Mouse (Mus musculus): ENCODE data around the gene Masp1. TPM values are rescaled to one million over a fixed set of nuclear protein-coding genes. Genes with fewer than 3 reads are reported as not detected.

Gene Masp1
- 37.5 and 44.7 TPM in 2 replicates for polyA plus RNA-seq (2015; fragmentation: Nextera tagmentation; extraction: Ambion mirVana)

DNA sequence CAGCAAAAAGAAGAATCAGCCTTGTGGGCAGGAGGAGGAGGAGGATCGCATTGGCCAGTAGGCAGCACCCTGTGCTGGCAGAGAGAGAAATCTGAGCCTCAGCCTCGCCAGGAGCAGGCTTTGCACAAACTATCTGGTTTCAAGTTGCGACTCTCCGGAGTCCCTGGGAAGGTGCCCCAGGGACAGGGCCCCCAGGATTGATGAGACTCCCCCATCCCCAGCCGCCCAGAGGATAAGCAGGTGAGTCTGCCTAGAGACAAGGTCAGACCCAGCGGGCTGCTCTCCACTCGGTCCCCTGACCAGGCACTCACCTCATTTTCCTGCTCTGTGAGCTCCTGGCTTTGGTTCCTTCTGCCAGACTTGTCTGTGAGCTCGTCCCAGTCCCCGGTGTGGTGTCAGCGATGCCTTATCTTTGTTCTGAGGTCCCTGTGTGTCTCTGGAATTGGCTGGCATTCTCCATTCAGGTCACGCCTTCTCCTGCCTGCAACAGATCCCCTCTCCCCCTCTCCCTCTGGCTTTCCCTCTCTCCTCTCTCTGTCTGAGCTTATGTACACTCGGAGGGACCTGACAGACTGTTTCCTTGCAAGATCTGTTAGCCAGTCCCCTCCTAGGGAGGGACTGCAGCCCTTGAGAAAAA lies at the start of gene Masp1, which contains the start of gene Rtp4:
Gene Masp1, minus strand, starts transcription at position 581 of the 637 bp plus-strand sequence.
Gene Rtp4, plus strand, starts transcription at position 57 of the 637 bp plus-strand sequence.
- Histone ChIP-seq H3K9me3 (no peaks in the 10 kb centered on the region), H3K36me3 (no peaks in the 10 kb centered on the region), H3K27me3 (no peaks in the 10 kb centered on the region), H3K4me2 (replicated peaks) (peak within 1 kb of the TSS; percentile 70), H3K9ac (replicated peaks) (peak within 1 kb of the TSS; percentile 79), H3K4me1 (replicated peaks) (peaks cover 79% of the 10 kb centered on the region), H3K27ac (peak within 1 kb of the TSS; percentile 92), H3K4me3 (replicated peaks) (peak within 1 kb of the TSS; percentile 53)
- under 1% methylated on average over 12 of the region's 12 CpGs for WGBS
- ATAC-seq: peak; percentile 89

DNA sequence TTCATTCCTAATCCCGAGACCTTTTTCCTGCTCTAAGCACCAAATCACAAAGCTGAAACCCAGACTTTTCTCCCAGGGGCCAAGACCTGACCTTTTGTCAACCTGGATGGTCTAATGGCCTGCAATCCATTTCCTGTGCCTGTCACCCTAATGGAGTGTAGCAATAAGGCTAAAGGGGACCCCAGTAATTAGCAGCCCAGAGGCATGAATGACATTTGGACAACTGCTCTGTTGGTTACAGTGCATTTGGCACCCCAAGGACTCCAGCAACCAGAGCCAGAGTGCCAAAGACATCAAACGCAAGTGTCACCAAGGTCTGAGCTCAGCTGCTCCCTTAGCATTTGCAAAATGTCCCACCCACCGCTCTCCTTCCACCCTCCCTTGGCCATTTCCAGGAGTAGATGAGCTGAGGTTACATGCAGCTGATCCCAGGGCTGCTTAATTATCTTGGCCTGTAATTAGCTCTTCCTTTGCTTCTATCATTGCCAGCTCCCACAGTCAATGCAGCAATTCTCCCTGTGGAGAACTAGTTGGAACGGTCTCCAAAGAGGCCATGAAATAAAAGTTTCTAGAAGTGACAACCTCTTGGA lies 47.8 kb upstream of the Masp1 start:
- Histone ChIP-seq H3K4me1 (replicated peaks) (no peaks in the 10 kb centered on the region), H3K9ac (replicated peaks) (no peak overlapping the region), H3K4me3 (replicated peaks) (no peak overlapping the region), H3K9me3 (no peaks in the 10 kb centered on the region), H3K27me3 (no peaks in the 10 kb centered on the region), H3K27ac (no peak overlapping the region), H3K36me3 (no peaks in the 10 kb centered on the region), H3K4me2 (replicated peaks) (no peak overlapping the region)
- ATAC-seq: no peak
- WGBS: 81% methylated on average over 4 of the region's 4 CpGs

- no peaks in the 10 kb centered on the region for H3K4me1 ChIP-seq (replicated peaks)
- H3K36me3 ChIP-seq: no peaks in the 10 kb centered on the region
- no peak overlapping the region for H3K27ac ChIP-seq
- H3K4me3 ChIP-seq (replicated peaks): no peak overlapping the region
- H3K9ac ChIP-seq (replicated peaks): no peak overlapping the region
- no peaks in the 10 kb centered on the region for H3K9me3 ChIP-seq
- H3K4me2 ChIP-seq (replicated peaks): no peak overlapping the region
- H3K27me3 ChIP-seq: no peaks in the 10 kb centered on the region
- ATAC-seq: no peak
- WGBS: 91% methylated on average over 2 of the region's 2 CpGs
Observed at GRCm38 (mm10) chr16:23557669-23558068, 37.1 kb upstream of the Masp1 start.

DNA sequence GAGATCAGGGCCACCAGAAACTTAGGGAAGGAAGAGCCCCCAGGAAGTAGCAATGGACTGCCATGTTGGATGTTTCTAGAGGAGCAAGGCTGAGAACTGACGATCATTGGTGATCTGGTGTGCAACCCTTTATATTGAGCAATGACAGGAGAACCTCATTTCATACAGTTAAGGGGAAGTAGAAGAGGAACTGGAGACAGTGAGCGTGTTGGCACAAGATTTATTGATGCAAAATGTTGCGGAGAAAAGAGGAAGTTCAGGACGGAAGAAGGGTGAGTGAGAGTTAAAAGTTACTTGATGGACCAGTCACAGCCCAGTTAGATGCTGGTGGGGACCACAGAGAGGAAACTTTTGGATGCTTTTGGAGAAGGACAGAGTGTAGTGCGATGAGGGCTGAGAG lies 36.6 kb upstream of the Masp1 start:
- H3K27me3 ChIP-seq: no peaks in the 10 kb centered on the region
- no peak overlapping the region for H3K4me3 ChIP-seq (replicated peaks)
- WGBS: 91% methylated on average over 5 of the region's 5 CpGs
- no peak overlapping the region for H3K4me2 ChIP-seq (replicated peaks)
- no peaks in the 10 kb centered on the region for H3K36me3 ChIP-seq
- no peaks in the 10 kb centered on the region for H3K9me3 ChIP-seq
- H3K4me1 ChIP-seq (replicated peaks): no peaks in the 10 kb centered on the region
- no peak overlapping the region for H3K9ac ChIP-seq (replicated peaks)
- ATAC-seq: no peak
- H3K27ac ChIP-seq: no peak overlapping the region

GRCm38 (mm10) chr16:23554673-23555072 lies 34.1 kb upstream of the Masp1 start:
- Histone ChIP-seq H3K27me3 (no peaks in the 10 kb centered on the region), H3K36me3 (no peaks in the 10 kb centered on the region), H3K9ac (replicated peaks) (no peak overlapping the region), H3K4me2 (replicated peaks) (no peak overlapping the region), H3K4me1 (replicated peaks) (0 out of 2 replicates have a peak, but pooled peaks cover 3% of the 10 kb centered on the region), H3K4me3 (replicated peaks) (no peak overlapping the region), H3K27ac (no peak overlapping the region), H3K9me3 (no peaks in the 10 kb centered on the region)
- ATAC-seq: no peak
- WGBS: 87% methylated on average over 5 of the region's 5 CpGs

GRCm38 (mm10) chr16:23550981-23551582 lies 30.5 kb upstream of the Masp1 start:
- Histone ChIP-seq H3K9ac (replicated peaks) (no peak overlapping the region), H3K9me3 (no peaks in the 10 kb centered on the region), H3K4me2 (replicated peaks) (no peak overlapping the region), H3K4me1 (replicated peaks) (0 out of 2 replicates have a peak, but pooled peaks cover 3% of the 10 kb centered on the region), H3K36me3 (no peaks in the 10 kb centered on the region), H3K4me3 (replicated peaks) (no peak overlapping the region), H3K27me3 (no peaks in the 10 kb centered on the region), H3K27ac (no peak overlapping the region)
- ATAC-seq: peak; percentile 59
- WGBS: 82% methylated on average over 18 of the region's 18 CpGs

- no peak overlapping the region for H3K9ac ChIP-seq (replicated peaks)
- H3K4me3 ChIP-seq (replicated peaks): no peak overlapping the region
- H3K27ac ChIP-seq: no peak overlapping the region
- peak; percentile 76 for ATAC-seq
- H3K9me3 ChIP-seq: no peaks in the 10 kb centered on the region
- H3K4me2 ChIP-seq (replicated peaks): no peak overlapping the region
- H3K27me3 ChIP-seq: no peaks in the 10 kb centered on the region
- WGBS: 42% methylated on average over 8 of the region's 8 CpGs
- H3K36me3 ChIP-seq: no peaks in the 10 kb centered on the region
- H3K4me1 ChIP-seq (replicated peaks): 0 out of 2 replicates have a peak, but pooled peaks cover 3% of the 10 kb centered on the region
Observed at GRCm38 (mm10) chr16:23550346-23550980, 29.8 kb upstream of the Masp1 start.

GRCm38 (mm10) chr16:23547783-23548182 lies 27.2 kb upstream of the Masp1 start:
- H3K4me2 ChIP-seq (replicated peaks): no peak overlapping the region
- no peak overlapping the region for H3K27ac ChIP-seq
- 90% methylated on average over 4 of the region's 4 CpGs for WGBS
- no peaks in the 10 kb centered on the region for H3K9me3 ChIP-seq
- H3K4me3 ChIP-seq (replicated peaks): no peak overlapping the region
- no peaks in the 10 kb centered on the region for H3K27me3 ChIP-seq
- ATAC-seq: no peak
- H3K36me3 ChIP-seq: no peaks in the 10 kb centered on the region
- no peak overlapping the region for H3K9ac ChIP-seq (replicated peaks)
- 0 out of 2 replicates have a peak, but pooled peaks cover 3% of the 10 kb centered on the region for H3K4me1 ChIP-seq (replicated peaks)

GRCm38 (mm10) chr16:23544361-23544760 lies 23.7 kb upstream of the Masp1 start:
- Histone ChIP-seq H3K4me1 (replicated peaks) (no peaks in the 10 kb centered on the region), H3K9ac (replicated peaks) (no peak overlapping the region), H3K9me3 (no peaks in the 10 kb centered on the region), H3K27me3 (no peaks in the 10 kb centered on the region), H3K4me3 (replicated peaks) (no peak overlapping the region), H3K27ac (no peak overlapping the region), H3K36me3 (no peaks in the 10 kb centered on the region), H3K4me2 (replicated peaks) (no peak overlapping the region)
- WGBS: 69% methylated on average over 7 of the region's 7 CpGs
- ATAC-seq: no peak

DNA sequence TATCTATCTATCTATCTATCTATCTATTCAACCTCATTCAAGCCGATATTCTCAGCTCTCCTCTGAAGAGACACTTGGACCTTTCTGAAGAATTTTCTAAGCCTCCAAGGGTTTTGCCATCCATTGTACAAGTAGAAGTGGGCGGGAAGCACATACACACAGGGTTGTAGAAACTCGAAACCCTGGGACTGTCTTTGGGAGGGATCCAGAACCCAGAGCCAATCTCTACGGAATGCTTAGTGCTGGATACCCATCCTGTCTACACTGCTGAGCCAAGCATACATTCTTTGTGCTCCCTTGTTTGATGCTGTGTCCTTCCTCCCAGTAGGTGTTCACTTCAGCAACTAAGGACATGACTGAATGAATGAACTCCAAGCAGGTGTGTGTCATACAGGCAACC lies 22.3 kb upstream of the Masp1 start:
- no peaks in the 10 kb centered on the region for H3K36me3 ChIP-seq
- H3K4me3 ChIP-seq (replicated peaks): no peak overlapping the region
- no peak overlapping the region for H3K27ac ChIP-seq
- H3K27me3 ChIP-seq: no peaks in the 10 kb centered on the region
- no peak overlapping the region for H3K9ac ChIP-seq (replicated peaks)
- H3K4me1 ChIP-seq (replicated peaks): no peaks in the 10 kb centered on the region
- ATAC-seq: no peak
- H3K4me2 ChIP-seq (replicated peaks): no peak overlapping the region
- 80% methylated on average over 4 of the region's 4 CpGs for WGBS
- H3K9me3 ChIP-seq: no peaks in the 10 kb centered on the region

DNA sequence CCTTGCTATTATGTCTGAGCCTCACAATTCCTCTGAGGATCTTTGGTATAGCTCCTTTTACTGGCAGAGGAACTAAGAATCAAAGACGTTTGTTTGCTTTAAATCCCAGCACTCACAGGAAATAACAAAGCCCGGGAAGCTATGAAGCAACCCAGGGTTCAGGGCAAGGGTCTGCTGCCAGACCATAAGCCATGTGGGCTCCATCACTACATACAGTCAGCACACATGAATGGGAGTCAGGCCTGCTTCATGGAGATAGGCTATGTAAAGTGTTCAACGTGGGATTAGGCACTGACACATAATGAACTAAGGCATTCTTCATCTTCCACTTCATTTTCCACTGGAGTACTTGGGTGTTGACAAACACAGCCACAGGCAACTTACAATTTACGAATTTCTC lies 20.4 kb upstream of the Masp1 start:
- ATAC-seq: no peak

DNA sequence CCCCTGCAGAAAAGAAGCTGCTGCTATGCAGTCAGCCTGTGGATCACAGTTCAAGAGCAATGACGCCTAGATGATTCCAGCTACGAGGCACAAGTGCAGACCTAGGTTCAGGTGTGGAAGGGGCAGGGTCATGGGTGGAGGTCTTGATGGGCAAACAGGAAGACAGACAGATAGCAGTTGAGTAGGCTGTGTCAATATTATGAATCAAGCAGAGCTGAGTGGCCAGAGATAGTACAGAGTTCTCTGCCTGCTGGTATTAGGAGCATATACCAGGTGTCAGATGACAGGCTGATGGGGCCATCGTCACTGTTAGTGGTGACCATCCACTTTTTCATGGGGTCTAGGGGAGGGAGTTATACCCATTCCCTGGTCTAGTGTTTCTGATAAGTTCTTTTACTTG lies 13.1 kb upstream of the Masp1 start:
- 88% methylated on average over 3 of the region's 3 CpGs for WGBS
- no peaks in the 10 kb centered on the region for H3K36me3 ChIP-seq
- H3K4me2 ChIP-seq (replicated peaks): no peak overlapping the region
- no peaks in the 10 kb centered on the region for H3K9me3 ChIP-seq
- no peaks in the 10 kb centered on the region for H3K4me1 ChIP-seq (replicated peaks)
- no peak overlapping the region for H3K9ac ChIP-seq (replicated peaks)
- no peak overlapping the region for H3K27ac ChIP-seq
- no peak overlapping the region for H3K4me3 ChIP-seq (replicated peaks)
- H3K27me3 ChIP-seq: no peaks in the 10 kb centered on the region
- ATAC-seq: no peak

More for the DNA sequence above, 20.4 kb upstream of the Masp1 start:
- Histone ChIP-seq H3K4me2 (replicated peaks) (no peak overlapping the region), H3K27ac (no peak overlapping the region), H3K4me1 (replicated peaks) (no peaks in the 10 kb centered on the region), H3K36me3 (no peaks in the 10 kb centered on the region), H3K9me3 (no peaks in the 10 kb centered on the region), H3K4me3 (replicated peaks) (no peak overlapping the region), H3K27me3 (no peaks in the 10 kb centered on the region), H3K9ac (replicated peaks) (no peak overlapping the region)
- WGBS: 69% methylated on average over 4 of the region's 4 CpGs

Measured in midbrain, embryonic 13.5 days (tissue).